25 mouse cellular contexts compared by ENCODE assay signal in genomic region chr15:80319921-80320320, GRCm38 (mm10). TPM values are rescaled to one million over a fixed set of nuclear protein-coding genes. Genes with fewer than 3 reads are reported as not detected.
DNase-seq lines count a peak whose midpoint lies in the region; ATAC-seq and TF ChIP-seq lines count a peak whose summit lies in the region.
"Had no signal": no experiment of that assay in that cellular context is flagged by ENCODE, and none has a peak within 500 bp of the region (broad histone marks: within the 10 kb centered on the region; RNA-seq: fewer than 3 reads in every experiment).

No protein-coding gene starts in this region.

- no peak for TF ChIP-seq POLR2A in bone marrow, adult 2 months (IDR thresholded peaks at IDR 0.05; ENCODE audit: borderline replicate concordance, control insufficient read depth, low read depth, low read length)

- H3K27me3 ChIP-seq in midbrain, embryonic 14.5 days (ENCODE audit: control insufficient read depth, insufficient read depth, low read length) = no peaks in the 10 kb centered on the region; the same call in 1 of the 2 replicates
- H3K27me3 ChIP-seq: embryonic facial prominence, embryonic 12.5 days; lung, embryonic 15.5 days; neural tube, embryonic 15.5 days had no signal

- DNase-seq in lung, postnatal 36 days = peak; percentile 41
- no peak for DNase-seq in lung, postnatal 10 days
- DNase-seq in thymus, postnatal 10 days (ENCODE audit: low spot score in 2 of 2) = no peak
- DNase-seq in midbrain, embryonic 14.5 days = no peak
- no peak for DNase-seq in urinary bladder, adult 2 months (ENCODE audit: low spot score)
- DNase-seq: cerebellum, adult 11 months; gastrocnemius, postnatal 25 days; heart, postnatal 10 days; kidney, adult 8-10 months; kidney, postnatal 10 days; retina, postnatal 1 day had no signal

- no peaks in the 10 kb centered on the region for H3K9me3 ChIP-seq in midbrain, embryonic 14.5 days (ENCODE audit: control insufficient read depth, low read length)
- H3K9me3 ChIP-seq: embryonic facial prominence, embryonic 12.5 days; heart, embryonic 12.5 days; hindbrain, embryonic 12.5 days; lung, embryonic 15.5 days; neural tube, embryonic 15.5 days had no signal

- H3K4me2 ChIP-seq in midbrain, embryonic 14.5 days (ENCODE audit: low read length) = no peak overlapping the region
- H3K4me2 ChIP-seq: embryonic facial prominence, embryonic 12.5 days; heart, embryonic 12.5 days; hindbrain, embryonic 12.5 days; liver, embryonic 11.5 days; lung, embryonic 15.5 days; midbrain, embryonic 11.5 days; neural tube, embryonic 15.5 days had no signal

- 53% methylated on average over 6 of the region's 6 CpGs for WGBS in bone marrow, adult 2 months
- 86% methylated on average over 6 of the region's 6 CpGs for WGBS in midbrain, embryonic 14.5 days

- H3K36me3 ChIP-seq in midbrain, embryonic 14.5 days (ENCODE audit: control insufficient read depth, insufficient read depth, low read length) = no peaks in the 10 kb centered on the region
- H3K36me3 ChIP-seq: embryonic facial prominence, embryonic 12.5 days; heart, embryonic 12.5 days; hindbrain, embryonic 12.5 days; lung, embryonic 15.5 days; neural tube, embryonic 15.5 days had no signal

- H3K4me3 ChIP-seq in bone marrow, adult 2 months (replicated peaks; ENCODE audit: control insufficient read depth, low read depth, low read length) = peak overlapping the region; percentile 66
- no peak overlapping the region for H3K4me3 ChIP-seq in midbrain, embryonic 14.5 days (replicated peaks; ENCODE audit: low read depth, low read length)
- H3K4me3 ChIP-seq: embryonic facial prominence, embryonic 12.5 days; heart, embryonic 12.5 days; hindbrain, embryonic 12.5 days; lung, embryonic 15.5 days; neural tube, embryonic 15.5 days had no signal

- no peak overlapping the region for H3K27ac ChIP-seq in bone marrow, adult 2 months (ENCODE audit: control insufficient read depth, insufficient read depth, low read depth, low read length, poor library complexity)
- H3K27ac ChIP-seq in midbrain, embryonic 14.5 days (replicated peaks; ENCODE audit: low read depth, low read length) = no peak overlapping the region
- H3K27ac ChIP-seq: embryonic facial prominence, embryonic 12.5 days; hindbrain, embryonic 12.5 days; lung, embryonic 15.5 days; neural tube, embryonic 15.5 days had no signal

- ATAC-seq in neutrophil, adult 5-6 weeks (ENCODE audit: extremely low read depth, insufficient number of reproducible peaks, low FRiP score, poor library complexity, severe bottlenecking) = peak; percentile 70
- ATAC-seq in midbrain, embryonic 14.5 days (ENCODE audit: low FRiP score, low TSS enrichment) = no peak
- ATAC-seq: CD4-positive, CD25-positive, alpha-beta regulatory T cell, adult 4 months; inflammation-experienced regulatory T-cells, adult 6 months had no signal

- H3K4me1 ChIP-seq in bone marrow, adult 2 months (ENCODE audit: control insufficient read depth, insufficient read depth, low read length) = peaks cover 5% of the 10 kb centered on the region
- peaks cover 27% of the 10 kb centered on the region for H3K4me1 ChIP-seq in midbrain, embryonic 14.5 days (ENCODE audit: control insufficient read depth, insufficient read depth, low read length)

- no peak overlapping the region for H3K9ac ChIP-seq in midbrain, embryonic 14.5 days (replicated peaks; ENCODE audit: low read length)
- H3K9ac ChIP-seq: embryonic facial prominence, embryonic 12.5 days; heart, embryonic 12.5 days; hindbrain, embryonic 12.5 days; lung, embryonic 15.5 days; neural tube, embryonic 15.5 days had no signal

- no peak for TF ChIP-seq CTCF in bone marrow, adult 2 months (IDR thresholded peaks at IDR 0.05; ENCODE audit: control insufficient read depth, insufficient read depth, low read length)

RNA-seq across cellular contexts. Expression of gene Cacna1i, which starts 32.9 kb away (rescaled TPM):
- 1.2 and 2.8 TPM in 2 replicates for polyA plus RNA-seq in bone marrow, adult 2 months (2011; ENCODE audit: insufficient read depth, insufficient read length, low replicate concordance, missing spikeins)
- 33.5 and 35.0 TPM in 2 replicates for total RNA-seq in neutrophil, adult 5-6 weeks (2017)
- 0.75 and 1.5 TPM in 2 replicates for polyA plus RNA-seq in midbrain, embryonic 14.5 days (2014; fragmentation: Nextera tagmentation; extraction: Ambion mirVana)
- 0.01 and 0.03 TPM in 2 replicates for polyA plus RNA-seq in urinary bladder, adult 2 months (2012; rRNA removed)
- total RNA-seq: megakaryocyte progenitor cell, adult 5-6 weeks had no signal
- polyA plus RNA-seq: CD4-positive, CD25-positive, alpha-beta regulatory T cell, adult 4 months; heart, embryonic 12.5 days; limb, embryonic 11.5 days; lung, embryonic 15.5 days; stomach, embryonic 14.5 days had no signal

RNA-seq across cellular contexts. Expression of gene Rps19bp1, which starts 55.8 kb away (rescaled TPM):
- polyA plus RNA-seq in bone marrow, adult 2 months (2011; ENCODE audit: insufficient read depth, insufficient read length, low replicate concordance, missing spikeins) = 21.3 and 53.7 TPM in 2 replicates
- total RNA-seq in neutrophil, adult 5-6 weeks (2017) = 6.2 and 12.2 TPM in 2 replicates
- polyA plus RNA-seq in midbrain, embryonic 14.5 days (2014; fragmentation: Nextera tagmentation; extraction: Ambion mirVana) = 73.9 and 100 TPM in 2 replicates
- polyA plus RNA-seq in urinary bladder, adult 2 months (2012; rRNA removed) = 27.1 and 30.9 TPM in 2 replicates
